Comparison of ENCODE assay signal across 12 mouse cellular contexts in genomic region chr2:131460946-131461682, GRCm38 (mm10). TPM values are rescaled to one million over a fixed set of nuclear protein-coding genes. Genes with fewer than 3 reads are reported as not detected.
DNase-seq lines count a peak whose midpoint lies in the region; ATAC-seq and TF ChIP-seq lines count a peak whose summit lies in the region.
"Had no signal": no experiment of that assay in that cellular context is flagged by ENCODE, and none has a peak within 500 bp of the region (broad histone marks: within the 10 kb centered on the region; RNA-seq: fewer than 3 reads in every experiment).

No protein-coding gene starts in this region.

- H3K4me1 ChIP-seq in lung, adult 2 months (ENCODE audit: control insufficient read depth, insufficient read depth, low read length) = peaks cover 7% of the 10 kb centered on the region; the same call in 1 of the 2 replicates
- 0 out of 2 replicates have a peak, but pooled peaks cover 5% of the 10 kb centered on the region for H3K4me1 ChIP-seq in heart, embryonic 12.5 days (replicated peaks)
- no peaks in the 10 kb centered on the region for H3K4me1 ChIP-seq in hindbrain, postnatal 0 days (ENCODE audit: insufficient read depth, low read length)
- H3K4me1 ChIP-seq in hindbrain, embryonic 14.5 days (replicated peaks; ENCODE audit: control insufficient read depth, insufficient read depth, low read length) = no peaks in the 10 kb centered on the region

- WGBS in lung, adult 2 months = 37% methylated on average over 9 of the region's 9 CpGs
- WGBS in heart, embryonic 12.5 days = 45% methylated on average over 9 of the region's 9 CpGs
- 66% methylated on average over 9 of the region's 9 CpGs for WGBS in hindbrain, postnatal 0 days
- WGBS in hindbrain, embryonic 14.5 days = 70% methylated on average over 9 of the region's 9 CpGs

- H3K27ac ChIP-seq in heart, embryonic 12.5 days (ENCODE audit: poor library complexity, severe bottlenecking) = peak overlapping the region; percentile 57
- H3K27ac ChIP-seq in hindbrain, postnatal 0 days = no peak overlapping the region
- no peak overlapping the region for H3K27ac ChIP-seq in hindbrain, embryonic 14.5 days
- H3K27ac ChIP-seq: layer of hippocampus, adult 2 months had no signal

- no peak overlapping the region for H3K4me3 ChIP-seq in lung, adult 2 months (replicated peaks; ENCODE audit: extremely low read depth, low read depth, low read length)
- no peak overlapping the region for H3K4me3 ChIP-seq in heart, embryonic 12.5 days
- H3K4me3 ChIP-seq in hindbrain, postnatal 0 days (ENCODE audit: low read length) = no peak overlapping the region
- H3K4me3 ChIP-seq in hindbrain, embryonic 14.5 days (replicated peaks; ENCODE audit: low read length) = no peak overlapping the region
- H3K4me3 ChIP-seq: layer of hippocampus, adult 2 months had no signal

- peak; percentile 18 to 25 for DNase-seq in lung, adult 18-20 months
- no peak for DNase-seq in lung, adult 2 months
- DNase-seq in kidney, postnatal 14 days = peak; percentile 63
- no peak for DNase-seq in hindbrain, postnatal 0 days (ENCODE audit: low spot score)
- DNase-seq in hindbrain, embryonic 14.5 days (ENCODE audit: low spot score) = no peak
- DNase-seq in right cerebral cortex, postnatal 36 days (ENCODE audit: low spot score in 2 of 2) = no peak
- DNase-seq: cerebellum, adult 9-11 months; liver; midbrain, embryonic 14.5 days; thymus, postnatal 36 days had no signal

- no peak overlapping the region for H3K4me2 ChIP-seq in heart, embryonic 12.5 days
- H3K4me2 ChIP-seq in hindbrain, postnatal 0 days (ENCODE audit: low read depth, low read length) = no peak overlapping the region
- H3K4me2 ChIP-seq in hindbrain, embryonic 14.5 days (replicated peaks) = no peak overlapping the region

- no peaks in the 10 kb centered on the region for H3K36me3 ChIP-seq in heart, embryonic 12.5 days
- H3K36me3 ChIP-seq in hindbrain, postnatal 0 days (ENCODE audit: insufficient read depth, low read length) = no peaks in the 10 kb centered on the region
- H3K36me3 ChIP-seq in hindbrain, embryonic 14.5 days (replicated peaks; ENCODE audit: control insufficient read depth, insufficient read depth) = no peaks in the 10 kb centered on the region

- no peak for TF ChIP-seq CTCF in lung, adult 2 months (IDR thresholded peaks at IDR 0.05; ENCODE audit: insufficient read depth, low read length)
- TF ChIP-seq CTCF in hindbrain, postnatal 0 days (IDR thresholded peaks at IDR 0.05; ENCODE audit: low read depth) = no peak

- no peak for ATAC-seq in heart, embryonic 12.5 days (ENCODE audit: insufficient number of reproducible peaks, low FRiP score)
- no peak for ATAC-seq in hindbrain, postnatal 0 days
- ATAC-seq in hindbrain, embryonic 14.5 days (ENCODE audit: low FRiP score) = no peak

- TF ChIP-seq POLR2A in lung, adult 2 months (IDR thresholded peaks at IDR 0.05; ENCODE audit: borderline replicate concordance, extremely low read depth, low read depth, low read length) = no peak

- no peaks in the 10 kb centered on the region for H3K27me3 ChIP-seq in heart, embryonic 12.5 days (replicated peaks)
- no peaks in the 10 kb centered on the region for H3K27me3 ChIP-seq in hindbrain, postnatal 0 days (ENCODE audit: insufficient read depth, low read length)
- H3K27me3 ChIP-seq in hindbrain, embryonic 14.5 days (ENCODE audit: control insufficient read depth, insufficient read depth, low read length) = no peaks in the 10 kb centered on the region

- H3K9ac ChIP-seq in heart, embryonic 12.5 days = no peak overlapping the region
- H3K9ac ChIP-seq in hindbrain, postnatal 0 days (replicated peaks; ENCODE audit: low read length) = no peak overlapping the region
- no peak overlapping the region for H3K9ac ChIP-seq in hindbrain, embryonic 14.5 days

- peaks cover 3% of the 10 kb centered on the region; the same call in 1 of the 2 replicates for H3K9me3 ChIP-seq in heart, embryonic 12.5 days (replicated peaks)
- no peaks in the 10 kb centered on the region for H3K9me3 ChIP-seq in hindbrain, postnatal 0 days (ENCODE audit: low read length)
- H3K9me3 ChIP-seq in hindbrain, embryonic 14.5 days (ENCODE audit: control insufficient read depth, low read length) = no peaks in the 10 kb centered on the region

RNA-seq across cellular contexts. Expression of gene Smox, which starts 30.2 kb away (rescaled TPM):
- polyA plus RNA-seq in lung, adult 2 months (2012; rRNA removed) = 28.4 and 29.6 TPM in 2 replicates
- 21.0 and 21.3 TPM in 2 replicates for polyA plus RNA-seq in heart, embryonic 12.5 days (2016; fragmentation: Nextera tagmentation; extraction: Ambion mirVana)
- total RNA-seq in hindbrain, postnatal 0 days (2014; rRNA removed) = 214 and 230 TPM in 2 replicates
- polyA plus RNA-seq in hindbrain, postnatal 0 days (2015; fragmentation: Nextera tagmentation; extraction: Ambion mirVana) = 94.2 and 103 TPM in 2 replicates
- 29.2 and 34.7 TPM in 2 replicates for polyA plus RNA-seq in hindbrain, embryonic 14.5 days (2014; fragmentation: Nextera tagmentation; extraction: Ambion mirVana)

Comparison
In these comparisons a context has a peak if more than half of its experiments do, and no peak if none do; other contexts are left out.
1. DNase-seq: peak in lung, adult 18-20 months (2 of 2) and kidney, postnatal 14 days (single experiment); none in lung, adult 2 months (single experiment), hindbrain, postnatal 0 days (single experiment), hindbrain, embryonic 14.5 days (single experiment) and right cerebral cortex, postnatal 36 days (0 of 2).